Mouse (Mus musculus) heart, postnatal 0 days (tissue): ENCODE measurements at regions not wholly inside any gene's neighbourhood (a gene's known extent, or its start where the extent isn't known, plus 50 kb on each side); places are given as distances from the start of the nearest gene placed in this dataset.

Experiments used
- CTCF ChIP-seq: IDR thresholded peaks from 2 replicates; pipeline ENCODE4 v1.5.1; 2016; ENCODE audit warnings: antibody characterized with exemption, control low read depth, low read depth
- EP300 ChIP-seq: IDR thresholded peaks from 2 replicates; pipeline ENCODE4 v1.6.1; 2016; ENCODE audit warnings: antibody characterized with exemption, low read depth

- TF ChIP-seq CTCF (no peak), EP300 (no peak)
Measured at GRCm38 (mm10) chr14:102868160-102868559, 114.3 kb downstream of the Kctd12 start.
